Mouse (Mus musculus) midbrain, postnatal 0 days (tissue): ENCODE measurements around the gene Tra2a. TPM values are rescaled to one million over a fixed set of nuclear protein-coding genes. Genes with fewer than 3 reads are reported as not detected.
A peak's percentile ranks its signal among the peaks of the same experiment; 100 is the strongest.

Experiments used
- ATAC-seq: fragments of 200-750 bp; cut with Nextera tagmentation; 2 replicates; pipeline ENCODE4 v1.8.0; 2017; ENCODE audit warnings: moderate number of reproducible peaks, mild to moderate bottlenecking, moderate TSS enrichment, moderate library complexity; ENCODE audit not compliant: low FRiP score
- DNase-seq: peaks from one replicate; pipeline ENCODE4 v3.0.0-alpha.2; 2015; ENCODE audit warnings: low spot score
- H3K27ac ChIP-seq: fragments of 300-500 bp; sonication (generic); 2 replicates; pipeline ENCODE4 v1.5.1; 2014; ENCODE audit warnings: low read depth, mild to moderate bottlenecking, low read length, mixed read lengths
- H3K27me3 ChIP-seq: fragments of 300-500 bp; sonication (generic); 2 replicates; pipeline ENCODE4 v1.6.1; 2014; ENCODE audit warnings: low read length, control low read depth, mixed read lengths; ENCODE audit not compliant: insufficient read depth
- H3K36me3 ChIP-seq: fragments of 300-500 bp; sonication (generic); 2 replicates; pipeline ENCODE4 v1.6.1; 2014; ENCODE audit warnings: low read length, control low read depth, mixed read lengths; ENCODE audit not compliant: insufficient read depth
- H3K4me1 ChIP-seq: fragments of 300-500 bp; sonication (generic); 2 replicates; pipeline ENCODE4 v1.6.1; 2014; ENCODE audit warnings: mild to moderate bottlenecking, control low read depth, antibody characterized with exemption, low read length, mixed read lengths; ENCODE audit not compliant: insufficient read depth
- H3K4me2 ChIP-seq: fragments of 300-500 bp; sonication (generic); 2 replicates; pipeline ENCODE4 v1.6.1; 2014; ENCODE audit warnings: low read depth, mild to moderate bottlenecking, low read length, mixed read lengths; ENCODE audit not compliant: poor library complexity, severe bottlenecking
- H3K4me3 ChIP-seq: fragments of 300-500 bp; sonication (generic); 2 replicates; pipeline ENCODE4 v1.5.1; 2014; ENCODE audit warnings: low read depth, mild to moderate bottlenecking, low read length, moderate library complexity
- H3K9ac ChIP-seq: fragments of 300-500 bp; sonication (generic); replicated peaks from 2 replicates; pipeline ENCODE4 v1.6.1; 2014; ENCODE audit warnings: mild to moderate bottlenecking, low read length, moderate library complexity, mixed read lengths; ENCODE audit not compliant: poor library complexity, severe bottlenecking
- H3K9me3 ChIP-seq: fragments of 300-500 bp; sonication (generic); 2 replicates; pipeline ENCODE4 v1.6.1; 2016; ENCODE audit warnings: low read length, control low read depth
- CTCF ChIP-seq: IDR thresholded peaks from 2 replicates; pipeline ENCODE4 v1.5.1; 2016; ENCODE audit warnings: antibody characterized with exemption, mild to moderate bottlenecking
- WGBS: fragments of 180-500 bp; shearing (Covaris S2); extraction: QIAGEN DNeasy Blood & Tissue Kit; methylation state at CpG from one replicate; pipeline ENCODE4 v1.1.7; 2014; 5-methylcytosine and 5-hydroxymethylcytosine counted together
- polyA plus RNA-seq: library from polyadenylated mRNA; unstranded; fragments of >200 nt; fragmentation: Nextera tagmentation; extraction: Ambion mirVana; gene quantifications from 2 replicates; pipeline ENCODE4 v1.2.1, GENCODE M21; 2015
- total RNA-seq: library from RNA; depleted of rRNA; stranded (reverse); fragments of >200 nt; gene quantifications from 2 replicates; pipeline ENCODE4 v1.2.3, GENCODE M21; 2014

The Tra2a gene
- total and polyA plus RNA-seq, 2 experiments from 2014 or later, result 41.8 to 66.9 TPM

DNA sequence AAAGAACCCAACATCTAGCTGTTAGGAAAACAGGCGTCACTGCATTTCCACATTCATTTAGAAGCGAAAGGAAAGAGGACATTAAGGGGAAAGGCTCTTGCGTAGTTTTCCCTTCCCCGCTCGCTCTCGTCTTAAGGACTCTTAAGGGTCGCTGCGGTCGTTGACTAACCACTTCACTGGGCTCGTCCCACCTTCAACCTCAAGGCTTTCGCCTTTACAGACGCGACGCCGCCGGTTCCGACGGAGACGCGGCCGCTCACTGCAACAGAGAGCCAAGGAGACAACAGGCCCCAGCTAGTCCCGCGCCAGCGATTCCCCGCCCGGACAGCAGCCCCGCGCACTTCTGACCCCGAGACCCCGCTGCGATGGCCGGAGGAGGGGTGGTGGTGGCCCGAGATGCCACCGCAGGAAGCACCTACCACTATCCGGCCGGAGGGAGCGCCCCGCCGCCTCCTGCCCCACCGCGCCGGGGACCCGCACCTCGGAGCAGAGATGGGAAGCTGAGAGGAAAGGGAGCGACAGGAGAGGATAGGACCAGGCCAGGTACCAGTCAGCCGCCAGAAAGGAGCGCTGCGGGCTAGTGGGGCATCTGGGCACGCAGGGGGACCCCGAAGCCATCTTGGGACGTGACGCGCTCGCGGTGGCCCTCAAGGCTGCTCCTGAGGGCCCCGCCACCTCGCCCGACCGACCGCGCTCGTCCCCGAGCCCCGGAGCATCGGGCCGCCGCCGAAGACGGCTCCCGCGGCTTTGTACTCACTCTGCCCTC, 569 bp downstream of the Tra2a start:
- under 1% methylated on average over 61 of the region's 71 CpGs for WGBS
- Histone ChIP-seq H3K4me3 (peak overlapping the region; percentile 100), H3K9me3 (no peaks in the 10 kb centered on the region), H3K27ac (peak overlapping the region; percentile 98), H3K9ac (peak overlapping the region; percentile 98), H3K4me2 (peak overlapping the region; percentile 73), H3K4me1 (no peaks in the 10 kb centered on the region), H3K36me3 (no peaks in the 10 kb centered on the region), H3K27me3 (no peaks in the 10 kb centered on the region)
- ATAC-seq (peak; percentile 84), DNase-seq (peak; percentile 28)
- TF ChIP-seq CTCF, result no peak

DNA sequence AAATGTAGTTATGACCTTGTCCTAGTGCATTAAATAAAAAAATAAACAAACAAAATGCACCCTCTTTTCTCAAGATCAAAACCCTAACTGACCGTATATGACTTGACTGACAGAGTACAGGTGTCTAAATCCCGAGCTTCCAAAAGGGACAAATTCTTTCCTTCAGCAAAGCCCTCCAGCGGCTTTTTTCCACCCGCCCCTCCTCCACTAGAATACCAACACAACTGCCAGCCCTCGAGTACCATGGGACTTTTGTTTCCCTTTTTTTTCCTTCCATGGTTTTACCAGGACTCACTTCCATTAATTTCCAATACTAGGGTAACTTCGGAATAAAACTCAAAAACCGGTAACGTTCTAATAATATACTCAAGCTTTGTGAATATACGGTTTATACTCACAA, 1.4 kb downstream of the Tra2a start:
- 0% methylated on average over 9 of the region's 9 CpGs for WGBS
- peak; percentile 3 for DNase-seq

GRCm38 (mm10) chr6:49259711-49260110, 4.1 kb downstream of the Tra2a start:
- H3K4me1 ChIP-seq, result no peaks in the 10 kb centered on the region
- no peaks in the 10 kb centered on the region for H3K9me3 ChIP-seq
- no peak overlapping the region for H3K4me3 ChIP-seq
- no peaks in the 10 kb centered on the region for H3K27me3 ChIP-seq
- no peak overlapping the region for H3K4me2 ChIP-seq
- TF ChIP-seq CTCF, result no peak
- ATAC-seq, result no peak
- no peaks in the 10 kb centered on the region for H3K36me3 ChIP-seq
- no peak overlapping the region for H3K9ac ChIP-seq
- WGBS, result 68% methylated on average over 5 of the region's 5 CpGs
- H3K27ac ChIP-seq, result no peak overlapping the region
- no peak for DNase-seq

More for the DNA sequence above, 1.4 kb downstream of the Tra2a start:
- H3K27ac ChIP-seq, result no peak overlapping the region
- H3K9ac ChIP-seq, result peak overlapping the region; percentile 98
- H3K4me3 ChIP-seq, result peak overlapping the region; percentile 100
- no peak for ATAC-seq
- no peaks in the 10 kb centered on the region for H3K4me1 ChIP-seq
- no peaks in the 10 kb centered on the region for H3K27me3 ChIP-seq
- peak overlapping the region; percentile 73 for H3K4me2 ChIP-seq
- no peaks in the 10 kb centered on the region for H3K36me3 ChIP-seq
- no peak for TF ChIP-seq CTCF
- no peaks in the 10 kb centered on the region for H3K9me3 ChIP-seq

DNA sequence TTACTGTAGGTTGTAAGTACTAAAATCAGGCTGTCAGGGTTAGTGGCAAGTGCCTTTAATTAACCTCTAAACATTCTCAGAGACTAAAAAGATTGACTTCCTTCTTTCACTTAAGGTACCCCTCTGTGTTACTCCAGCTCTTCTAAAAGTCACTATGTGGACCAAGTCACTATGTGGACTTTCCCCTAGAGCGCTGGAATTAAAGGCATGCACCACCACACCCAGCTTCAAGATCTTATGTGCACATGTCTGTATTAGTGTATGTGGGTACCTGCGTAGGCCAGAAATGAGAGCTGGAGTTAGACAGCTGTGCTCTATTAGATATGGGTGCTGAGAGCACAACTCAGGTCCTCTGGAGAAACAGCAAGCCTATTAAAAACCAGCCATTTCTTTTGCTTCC, 6.0 kb downstream of the Tra2a start:
- WGBS, result 91% methylated on average over 2 of the region's 2 CpGs
- Histone ChIP-seq H3K4me3 (no peak overlapping the region), H3K4me1 (no peaks in the 10 kb centered on the region), H3K9ac (no peak overlapping the region), H3K4me2 (no peak overlapping the region), H3K36me3 (no peaks in the 10 kb centered on the region), H3K27me3 (no peaks in the 10 kb centered on the region), H3K9me3 (no peaks in the 10 kb centered on the region), H3K27ac (no peak overlapping the region)
- ATAC-seq, result no peak
- TF ChIP-seq CTCF, result no peak
- DNase-seq, result no peak

DNA sequence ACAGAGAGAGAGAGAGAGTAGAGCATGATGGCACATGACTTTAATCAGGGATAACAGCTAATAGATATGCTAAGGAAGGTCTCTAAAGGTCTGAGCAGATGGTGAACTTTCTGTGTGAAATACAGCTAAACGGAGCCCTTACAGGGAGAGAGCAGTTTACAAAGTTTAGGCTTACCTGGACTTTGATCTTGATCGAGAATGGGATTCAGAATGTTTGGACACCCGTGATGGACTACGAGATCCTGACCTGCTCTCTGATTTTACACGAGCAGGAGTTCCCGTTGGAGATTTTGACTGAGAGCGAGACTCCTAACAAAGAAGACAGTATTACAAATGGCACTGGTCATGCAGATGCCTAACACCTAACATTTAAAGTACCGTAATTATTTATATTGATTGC, 11.6 kb downstream of the Tra2a start:
- Histone ChIP-seq H3K36me3 (peaks cover 16% of the 10 kb centered on the region; the same call in 1 of the 2 replicates), H3K4me1 (no peaks in the 10 kb centered on the region), H3K4me2 (no peak overlapping the region), H3K9ac (no peak overlapping the region), H3K9me3 (no peaks in the 10 kb centered on the region), H3K4me3 (no peak overlapping the region), H3K27me3 (no peaks in the 10 kb centered on the region), H3K27ac (no peak overlapping the region)
- ATAC-seq (no peak), DNase-seq (no peak)
- 95% methylated on average over 8 of the region's 8 CpGs for WGBS
- TF ChIP-seq CTCF, result no peak

- WGBS, result 100% methylated on average over 2 of the region's 2 CpGs
- no peaks in the 10 kb centered on the region for H3K4me1 ChIP-seq
- TF ChIP-seq CTCF, result peak; percentile 40
- ATAC-seq, result no peak
- H3K27me3 ChIP-seq, result no peaks in the 10 kb centered on the region
- no peak overlapping the region for H3K4me2 ChIP-seq
- H3K36me3 ChIP-seq, result peaks cover 22% of the 10 kb centered on the region
- H3K9me3 ChIP-seq, result no peaks in the 10 kb centered on the region
- H3K9ac ChIP-seq, result no peak overlapping the region
- H3K4me3 ChIP-seq, result no peak overlapping the region
- no peak overlapping the region for H3K27ac ChIP-seq
- no peak for DNase-seq
Observed at GRCm38 (mm10) chr6:49251199-49251598, 12.6 kb downstream of the Tra2a start.
